Mouse (Mus musculus) liver, embryonic 14.5 days (tissue): ENCODE results near the gene Mrln. TPM values are rescaled to one million over a fixed set of nuclear protein-coding genes. Genes with fewer than 3 reads are reported as not detected.

ENCODE experiments used
- ATAC-seq: fragments of 200-750 bp; cut with Nextera tagmentation; 2 replicates; pipeline ENCODE4 v1.8.0; 2017; ENCODE audit warnings: moderate number of reproducible peaks, mild to moderate bottlenecking, moderate library complexity; ENCODE audit not compliant: insufficient read depth
- DNase-seq, 3 experiments: peaks; one replicate each; pipeline ENCODE4 v3.0.0-alpha.2; 2012 to 2013; ENCODE audit warnings: low read depth in 3 of 3, low spot score in 3 of 3
- H3K27ac ChIP-seq: fragments of 300-500 bp; sonication (generic); 2 replicates; pipeline ENCODE4 v1.5.1; 2014; ENCODE audit warnings: moderate library complexity, mild to moderate bottlenecking, control low read depth, inconsistent platforms
- H3K27me3 ChIP-seq: fragments of 300-500 bp; sonication (generic); 2 replicates; pipeline ENCODE4 v1.6.1; 2014; ENCODE audit warnings: mild to moderate bottlenecking, low read length, moderate library complexity; ENCODE audit not compliant: control insufficient read depth, insufficient read depth
- H3K36me3 ChIP-seq: fragments of 300-500 bp; sonication (generic); replicated peaks from 2 replicates; pipeline ENCODE4 v1.6.1; 2014; ENCODE audit warnings: low read depth; ENCODE audit not compliant: control insufficient read depth, insufficient read depth
- H3K4me1 ChIP-seq, 2 experiments: fragments of 200-500 bp in 1 of 2; fragments of 300-500 bp in 1 of 2; sonication (generic) in 1 of 2; replicated peaks; 2 replicates each; pipeline ENCODE4 v1.6.1; 2012 to 2014; ENCODE audit warnings: antibody characterized with exemption in 1 of 2, inconsistent platforms in 1 of 2, low read length in 1 of 2; ENCODE audit not compliant: control insufficient read depth in 2 of 2, insufficient read depth in 2 of 2
- H3K4me2 ChIP-seq: fragments of 300-500 bp; sonication (generic); 2 replicates; pipeline ENCODE4 v1.6.1; 2014; ENCODE audit warnings: low read depth, mild to moderate bottlenecking, control low read depth, moderate library complexity
- H3K4me3 ChIP-seq, 2 experiments: fragments of 200-500 bp in 1 of 2; fragments of 300-500 bp in 1 of 2; sonication (generic) in 1 of 2; 2 replicates each; pipeline ENCODE4 v1.5.1; 2012 to 2014; ENCODE audit warnings: low read depth in 2 of 2, low read length in 2 of 2, mild to moderate bottlenecking in 2 of 2, control low read depth in 1 of 2, inconsistent platforms in 1 of 2, moderate library complexity in 1 of 2; ENCODE audit not compliant: insufficient read depth in 1 of 2
- H3K9ac ChIP-seq: fragments of 300-500 bp; sonication (generic); replicated peaks from 2 replicates; pipeline ENCODE4 v1.6.1; 2014; ENCODE audit warnings: mild to moderate bottlenecking, control low read depth, moderate library complexity
- H3K9me3 ChIP-seq: fragments of 300-500 bp; sonication (generic); 2 replicates; pipeline ENCODE4 v1.6.1; 2016; ENCODE audit warnings: low read length, mixed read lengths; ENCODE audit not compliant: control insufficient read depth
- CTCF ChIP-seq: IDR thresholded peaks from 2 replicates; pipeline ENCODE4 v1.5.1; 2016; ENCODE audit warnings: antibody characterized with exemption, low read depth, control low read depth
- EP300 ChIP-seq: IDR thresholded peaks from 2 replicates; pipeline ENCODE4 v1.6.1; 2016; ENCODE audit warnings: antibody characterized with exemption, low read depth
- whole genome bisulfite sequencing: fragments of 180-500 bp; shearing (Covaris S2); extraction: QIAGEN DNeasy Blood & Tissue Kit; methylation state at CpG from one replicate; pipeline ENCODE4 v1.1.7; 2014; ENCODE audit not compliant: insufficient replicate concordance; 5-methylcytosine and 5-hydroxymethylcytosine counted together
- polyA plus RNA-seq, 2 experiments: library from polyadenylated mRNA; depleted of rRNA in 1 of 2; stranded (reverse) in 1 of 2; unstranded in 1 of 2; fragments of >200 nt; fragmentation: Nextera tagmentation in 1 of 2; extraction: Ambion mirVana in 1 of 2; gene quantifications; 2 replicates each; pipeline versions ENCODE4 v1.2.1 to v1.2.3; 2012 to 2014

Gene Mrln
- polyA plus RNA-seq, 2 experiments: 0.15 TPM; not detected in 1

DNA sequence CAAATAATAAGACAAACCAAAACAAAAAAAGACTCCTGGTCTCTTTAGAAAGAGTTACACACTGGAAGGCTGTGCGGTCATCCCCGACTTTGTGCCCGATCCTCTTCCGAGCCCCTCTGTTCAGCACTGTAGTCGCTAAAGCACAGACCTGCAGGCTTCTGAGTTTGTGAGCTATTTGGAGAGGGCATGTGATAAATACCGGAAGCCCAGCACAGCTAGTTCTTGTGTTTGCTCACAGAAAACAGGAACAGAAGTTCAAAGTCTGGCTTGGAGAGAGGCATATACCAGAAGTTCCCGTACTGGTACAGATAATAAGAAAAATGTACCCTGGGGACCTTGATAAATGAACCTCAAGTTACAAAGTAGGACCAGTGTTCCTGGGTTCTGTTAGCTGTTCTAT lies 9.2 kb upstream of the Mrln start:
- Histone ChIP-seq H3K4me2 (peak overlapping the region; percentile 20; the same call in 1 of the 2 replicates), H3K4me1 (peaks cover 0 to 16% of the 10 kb centered on the region in 2 experiments; a peak in 2 of 4 replicates), H3K27me3 (no peaks in the 10 kb centered on the region), H3K9ac (no peak overlapping the region), H3K9me3 (no peaks in the 10 kb centered on the region), H3K27ac (peak overlapping the region; percentile 22; the same call in 1 of the 2 replicates), H3K36me3 (peaks cover 2% of the 10 kb centered on the region), H3K4me3 (no peak overlapping the region)
- DNase-seq (peak in 2 of 3 experiments; percentile 13 to 17), ATAC-seq (peak; percentile 42; the same call in 1 of the 2 replicates)
- TF ChIP-seq EP300 (no peak), CTCF (no peak)
- WGBS: 37% methylated on average over 7 of the region's 7 CpGs

DNA sequence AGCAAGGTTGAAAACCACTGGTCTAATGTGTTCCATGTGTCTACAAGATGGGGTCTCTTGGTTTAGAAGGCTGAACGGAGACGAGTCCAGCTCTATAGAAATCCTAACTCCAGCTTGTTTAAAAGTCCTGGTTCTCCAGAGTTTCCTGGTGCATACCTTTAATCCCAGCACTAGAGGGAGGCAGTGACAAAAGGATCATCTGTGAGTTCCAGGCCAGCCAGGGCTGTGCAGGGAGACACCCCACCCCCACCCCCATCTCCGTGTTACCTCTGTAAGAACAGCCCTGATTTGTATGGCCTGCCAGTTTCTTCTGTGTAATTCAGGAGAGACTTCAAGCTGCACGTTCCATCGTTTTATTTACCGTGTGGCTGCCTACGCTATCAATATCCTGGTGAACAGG lies 8.7 kb upstream of the Mrln start:
- no peaks in the 10 kb centered on the region for H3K9me3 ChIP-seq
- H3K36me3 ChIP-seq: peaks cover 2% of the 10 kb centered on the region
- TF ChIP-seq EP300 (no peak), CTCF (peak; percentile 47)
- H3K4me3 ChIP-seq: no peak overlapping the region
- DNase-seq: no peak
- H3K27me3 ChIP-seq: no peaks in the 10 kb centered on the region
- H3K4me2 ChIP-seq: no peak overlapping the region; the same call in 1 of the 2 replicates
- WGBS: 38% methylated on average over 7 of the region's 7 CpGs
- peak; percentile 64 for ATAC-seq
- H3K4me1 ChIP-seq: peaks cover 0 to 18% of the 10 kb centered on the region in 2 experiments; a peak in 2 of 4 replicates
- H3K27ac ChIP-seq: peak overlapping the region; percentile 22; the same call in 1 of the 2 replicates
- H3K9ac ChIP-seq: no peak overlapping the region

- no peak overlapping the region for H3K9ac ChIP-seq
- no peaks in the 10 kb centered on the region; the same call in 1 of the 2 replicates for H3K36me3 ChIP-seq
- H3K9me3 ChIP-seq: no peaks in the 10 kb centered on the region
- H3K27ac ChIP-seq: no peak overlapping the region
- no peak overlapping the region for H3K4me2 ChIP-seq
- TF ChIP-seq CTCF (no peak), EP300 (no peak)
- H3K4me1 ChIP-seq: peaks cover 0 to 18% of the 10 kb centered on the region in 2 experiments; a peak in 2 of 4 replicates
- H3K27me3 ChIP-seq: no peaks in the 10 kb centered on the region
- DNase-seq (no peak), ATAC-seq (no peak)
- H3K4me3 ChIP-seq: no peak overlapping the region
- WGBS: 77% methylated on average over 6 of the region's 6 CpGs
These were observed 7.8 kb upstream of the Mrln start for GRCm38 (mm10) chr10:70196666-70197065.

DNA sequence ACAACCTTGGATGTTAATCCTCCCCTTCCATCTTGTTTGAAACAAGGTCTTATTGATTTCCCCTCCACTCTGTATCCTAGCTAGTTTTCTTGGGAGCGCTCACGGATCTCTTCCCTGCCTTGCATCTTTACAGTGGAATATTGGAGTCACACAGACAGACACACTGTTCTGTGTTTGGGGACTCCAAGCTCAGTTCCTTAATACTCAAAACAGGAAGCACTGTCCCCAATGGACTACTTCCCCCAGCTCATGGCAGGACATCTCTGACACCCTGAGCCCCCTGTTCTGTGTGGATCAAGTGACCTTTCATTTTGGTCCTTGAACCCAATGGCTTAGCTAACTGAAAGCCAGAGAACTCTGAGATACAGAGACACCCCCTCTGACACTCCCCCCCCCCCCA lies 6.9 kb upstream of the Mrln start:
- no peak for TF ChIP-seq CTCF
- no peak for TF ChIP-seq EP300
- Histone ChIP-seq H3K27me3 (no peaks in the 10 kb centered on the region), H3K9me3 (no peaks in the 10 kb centered on the region), H3K4me1 (peaks cover 0 to 18% of the 10 kb centered on the region in 2 experiments; a peak in 2 of 4 replicates), H3K4me3 (no peak overlapping the region), H3K4me2 (no peak overlapping the region), H3K9ac (no peak overlapping the region), H3K36me3 (no peaks in the 10 kb centered on the region; the same call in 1 of the 2 replicates), H3K27ac (no peak overlapping the region)
- ATAC-seq (no peak), DNase-seq (no peak)
- WGBS: 82% methylated on average over 2 of the region's 2 CpGs

GRCm38 (mm10) chr10:70198012-70198411 lies 6.5 kb upstream of the Mrln start:
- no peak for DNase-seq
- H3K36me3 ChIP-seq: no peaks in the 10 kb centered on the region
- no peak overlapping the region for H3K4me2 ChIP-seq
- H3K4me3 ChIP-seq: no peak overlapping the region
- no peaks in the 10 kb centered on the region for H3K27me3 ChIP-seq
- H3K4me1 ChIP-seq: peaks cover 0 to 18% of the 10 kb centered on the region in 2 experiments; a peak in 2 of 4 replicates
- H3K27ac ChIP-seq: no peak overlapping the region
- H3K9ac ChIP-seq: no peak overlapping the region
- ATAC-seq: no peak
- TF ChIP-seq CTCF: no peak
- no peak for TF ChIP-seq EP300
- 56% methylated on average over 6 of the region's 6 CpGs for WGBS
- H3K9me3 ChIP-seq: no peaks in the 10 kb centered on the region
